Mouse (Mus musculus) liver, embryonic 11.5 days (tissue): ENCODE measurements around the gene Havcr1. TPM values are rescaled to one million over a fixed set of nuclear protein-coding genes. Genes with fewer than 3 reads are reported as not detected.
"Not testable (repeated sequence)": the region's sequence is repeated elsewhere in the genome, so short reads cannot be mapped to it uniquely, and the experiment has no call there.

Source experiments
- ATAC-seq: fragments of 200-750 bp; cut with Nextera tagmentation; replicated peaks from 2 replicates; pipeline ENCODE4 v1.8.0; 2017; ENCODE audit warnings: moderate number of reproducible peaks, mild to moderate bottlenecking, moderate TSS enrichment, moderate library complexity; ENCODE audit not compliant: low FRiP score
- DNase-seq: peaks from one replicate; pipeline ENCODE4 v3.0.0-alpha.2; 2017; ENCODE audit warnings: low spot score
- H3K27ac ChIP-seq: fragments of 300-500 bp; sonication (generic); 2 replicates; pipeline ENCODE4 v1.5.1; 2014; ENCODE audit warnings: mild to moderate bottlenecking, low read depth, low read length, control low read depth
- H3K27me3 ChIP-seq: fragments of 300-500 bp; sonication (generic); replicated peaks from 2 replicates; pipeline ENCODE4 v1.6.1; 2014; ENCODE audit warnings: low read length, mixed read lengths; ENCODE audit not compliant: control insufficient read depth, insufficient read depth
- H3K36me3 ChIP-seq: fragments of 300-500 bp; sonication (generic); 2 replicates; pipeline ENCODE4 v1.6.1; 2014; ENCODE audit warnings: mild to moderate bottlenecking, low read length, moderate library complexity, mixed read lengths; ENCODE audit not compliant: control insufficient read depth, insufficient read depth
- H3K4me1 ChIP-seq: fragments of 300-500 bp; sonication (generic); replicated peaks from 2 replicates; pipeline ENCODE4 v1.6.1; 2014; ENCODE audit warnings: low read length, mixed read lengths; ENCODE audit not compliant: control insufficient read depth, insufficient read depth
- H3K4me2 ChIP-seq: fragments of 300-500 bp; sonication (generic); 2 replicates; pipeline ENCODE4 v1.6.1; 2014; ENCODE audit warnings: mild to moderate bottlenecking, control low read depth, moderate library complexity
- H3K4me3 ChIP-seq: fragments of 300-500 bp; sonication (generic); 2 replicates; pipeline ENCODE4 v1.5.1; 2014; ENCODE audit warnings: low read depth, low read length, control low read depth
- H3K9ac ChIP-seq: fragments of 300-500 bp; sonication (generic); 2 replicates; pipeline ENCODE4 v1.6.1; 2014; ENCODE audit warnings: low read depth, low read length, control low read depth
- H3K9me3 ChIP-seq: fragments of 300-500 bp; sonication (generic); 2 replicates; pipeline ENCODE4 v1.6.1; 2016; ENCODE audit warnings: low read length, inconsistent platforms, mixed read lengths; ENCODE audit not compliant: control insufficient read depth
- WGBS: fragments of 180-500 bp; shearing (Covaris S2); extraction: QIAGEN DNeasy Blood & Tissue Kit; methylation state at CpG from one replicate; pipeline ENCODE4 v1.1.7; 2014; 5-methylcytosine and 5-hydroxymethylcytosine counted together
- polyA plus RNA-seq: library from polyadenylated mRNA; unstranded; fragments of >200 nt; fragmentation: Nextera tagmentation; extraction: Ambion mirVana; gene quantifications from 2 replicates; pipeline ENCODE4 v1.2.1, GENCODE M21; 2014

Gene Havcr1
- polyA plus RNA-seq, result 0.12 and 0.22 TPM in 2 replicates

- ATAC-seq, H3K4me3 ChIP-seq, H3K4me1 ChIP-seq, H3K36me3 ChIP-seq, DNase-seq, H3K9me3 ChIP-seq, H3K27me3 ChIP-seq, H3K27ac ChIP-seq, H3K4me2 ChIP-seq, H3K9ac ChIP-seq: not testable (repeated sequence)
- WGBS, result 85% methylated on average over 1 of the region's 1 CpGs
These were observed at the start of gene Havcr1 for GRCm38 (mm10) chr11:46735076-46735475. Gene Havcr1 (plus strand): TSS chr11:46735080.

- no peaks in the 10 kb centered on the region for H3K9me3 ChIP-seq
- 81% methylated on average over 2 of the region's 2 CpGs for WGBS
- no peaks in the 10 kb centered on the region for H3K27me3 ChIP-seq
- H3K36me3 ChIP-seq, result no peaks in the 10 kb centered on the region
- no peak overlapping the region for H3K27ac ChIP-seq
- no peak overlapping the region for H3K9ac ChIP-seq
- ATAC-seq (no peak), DNase-seq (no peak)
- no peak overlapping the region for H3K4me2 ChIP-seq
- no peaks in the 10 kb centered on the region for H3K4me1 ChIP-seq
- no peak overlapping the region for H3K4me3 ChIP-seq
These were observed 44.7 kb upstream of the Havcr1 start for GRCm38 (mm10) chr11:46690136-46690535.

GRCm38 (mm10) chr11:46695849-46696248 is 39.0 kb upstream of the Havcr1 start:
- H3K9ac ChIP-seq, H3K27me3 ChIP-seq, ATAC-seq, H3K9me3 ChIP-seq, H3K36me3 ChIP-seq, H3K4me1 ChIP-seq, H3K4me3 ChIP-seq, DNase-seq, H3K27ac ChIP-seq, H3K4me2 ChIP-seq: not testable (repeated sequence)
- 58% methylated on average over 2 of the region's 2 CpGs for WGBS

- no peak overlapping the region for H3K4me3 ChIP-seq
- no peak overlapping the region for H3K4me2 ChIP-seq
- ATAC-seq, result no peak
- H3K36me3 ChIP-seq, result no peaks in the 10 kb centered on the region
- no peak for DNase-seq
- no peak overlapping the region for H3K9ac ChIP-seq
- no peak overlapping the region for H3K27ac ChIP-seq
- H3K4me1 ChIP-seq, result no peaks in the 10 kb centered on the region
- no peaks in the 10 kb centered on the region for H3K27me3 ChIP-seq
- H3K9me3 ChIP-seq, result no peaks in the 10 kb centered on the region
- 71% methylated on average over 5 of the region's 5 CpGs for WGBS
These were observed 37.2 kb upstream of the Havcr1 start for GRCm38 (mm10) chr11:46697433-46698277.

GRCm38 (mm10) chr11:46698278-46698655 is 36.6 kb upstream of the Havcr1 start:
- H3K27ac ChIP-seq, result no peak overlapping the region
- DNase-seq (no peak), ATAC-seq (no peak)
- 66% methylated on average over 6 of the region's 6 CpGs for WGBS
- no peak overlapping the region for H3K4me3 ChIP-seq
- H3K36me3 ChIP-seq, result no peaks in the 10 kb centered on the region
- no peak overlapping the region for H3K9ac ChIP-seq
- no peaks in the 10 kb centered on the region for H3K9me3 ChIP-seq
- H3K4me1 ChIP-seq, result no peaks in the 10 kb centered on the region
- H3K27me3 ChIP-seq, result no peaks in the 10 kb centered on the region
- no peak overlapping the region for H3K4me2 ChIP-seq

GRCm38 (mm10) chr11:46698830-46699229 is 36.0 kb upstream of the Havcr1 start:
- no peak overlapping the region for H3K4me2 ChIP-seq
- no peaks in the 10 kb centered on the region for H3K4me1 ChIP-seq
- H3K9me3 ChIP-seq, result no peaks in the 10 kb centered on the region
- DNase-seq (no peak), ATAC-seq (no peak)
- no peak overlapping the region for H3K27ac ChIP-seq
- no peaks in the 10 kb centered on the region for H3K36me3 ChIP-seq
- H3K4me3 ChIP-seq, result no peak overlapping the region
- no peak overlapping the region for H3K9ac ChIP-seq
- no peaks in the 10 kb centered on the region for H3K27me3 ChIP-seq
- WGBS, result 69% methylated on average over 5 of the region's 5 CpGs

- H3K27ac ChIP-seq, result no peak within 1 kb of the TSS
- H3K9ac ChIP-seq, result no peak within 1 kb of the TSS
- no peak within 1 kb of the TSS for H3K4me3 ChIP-seq
- H3K36me3 ChIP-seq, result no peaks in the 10 kb centered on the region
- no peaks in the 10 kb centered on the region for H3K4me1 ChIP-seq
- DNase-seq, result no peak
- no peaks in the 10 kb centered on the region for H3K9me3 ChIP-seq
- H3K4me2 ChIP-seq, result no peak within 1 kb of the TSS
- 68% methylated on average over 6 of the region's 6 CpGs for WGBS
- no peaks in the 10 kb centered on the region for H3K27me3 ChIP-seq
- no peak for ATAC-seq
These were observed 28.1 kb upstream of the Havcr1 start, which contains the start of gene Timd2 for GRCm38 (mm10) chr11:46706664-46707356. Gene Timd2 (minus strand): TSS chr11:46707061.

GRCm38 (mm10) chr11:46731541-46732070 is 3.3 kb upstream of the Havcr1 start:
- no peaks in the 10 kb centered on the region for H3K4me1 ChIP-seq
- H3K27me3 ChIP-seq, result no peaks in the 10 kb centered on the region
- H3K4me2 ChIP-seq, result no peak overlapping the region
- H3K4me3 ChIP-seq, result no peak overlapping the region
- no peaks in the 10 kb centered on the region for H3K9me3 ChIP-seq
- no peak for ATAC-seq
- DNase-seq, result no peak
- no peaks in the 10 kb centered on the region for H3K36me3 ChIP-seq
- H3K9ac ChIP-seq, result no peak overlapping the region
- WGBS, result 77% methylated on average over 11 of the region's 11 CpGs
- H3K27ac ChIP-seq, result no peak overlapping the region
